Mouse (Mus musculus) olfactory bulb, adult 2 months (tissue): ENCODE data around the gene Serf1. TPM values are rescaled to one million over a fixed set of nuclear protein-coding genes. Genes with fewer than 3 reads are reported as not detected.

Experiments
- H3K27ac ChIP-seq: fragments of 200-500 bp; 2 replicates; pipeline ENCODE4 v1.5.1; 2012; ENCODE audit warnings: low read depth, low read length; ENCODE audit not compliant: insufficient read depth
- H3K4me1 ChIP-seq: fragments of 200-500 bp; 2 replicates; pipeline ENCODE4 v1.6.1; 2012; ENCODE audit warnings: low read length; ENCODE audit not compliant: control insufficient read depth, insufficient read depth
- H3K4me3 ChIP-seq: fragments of 200-500 bp; 2 replicates; pipeline ENCODE4 v1.5.1; 2012; ENCODE audit warnings: mild to moderate bottlenecking, low read depth, low read length, moderate library complexity; ENCODE audit not compliant: insufficient read depth
- CTCF ChIP-seq: fragments of 200-500 bp; IDR thresholded peaks from 2 replicates; pipeline ENCODE4 v1.5.1; 2012; ENCODE audit warnings: low read depth, mild to moderate bottlenecking, low read length, moderate library complexity; ENCODE audit not compliant: insufficient read depth
- POLR2A ChIP-seq: fragments of 200-500 bp; IDR thresholded peaks from 2 replicates; pipeline ENCODE4 v1.6.1; 2012; ENCODE audit warnings: mild to moderate bottlenecking, low read depth, low read length, moderate library complexity; ENCODE audit not compliant: insufficient read depth
- WGBS: fragments of 180-500 bp; shearing (Covaris S2); methylation state at CpG from one replicate; pipeline ENCODE4 v1.1.7; 2018; 5-methylcytosine and 5-hydroxymethylcytosine counted together
- polyA plus RNA-seq: library from polyadenylated mRNA; stranded (reverse); fragments of >200 nt; gene quantifications from 2 replicates; pipeline ENCODE4 v1.2.4, GENCODE M21; 2012; ENCODE audit warnings: low replicate concordance; ENCODE audit not compliant: missing spikeins, insufficient read depth, insufficient read length

Gene Serf1
- not detected in 2 replicates for polyA plus RNA-seq

DNA sequence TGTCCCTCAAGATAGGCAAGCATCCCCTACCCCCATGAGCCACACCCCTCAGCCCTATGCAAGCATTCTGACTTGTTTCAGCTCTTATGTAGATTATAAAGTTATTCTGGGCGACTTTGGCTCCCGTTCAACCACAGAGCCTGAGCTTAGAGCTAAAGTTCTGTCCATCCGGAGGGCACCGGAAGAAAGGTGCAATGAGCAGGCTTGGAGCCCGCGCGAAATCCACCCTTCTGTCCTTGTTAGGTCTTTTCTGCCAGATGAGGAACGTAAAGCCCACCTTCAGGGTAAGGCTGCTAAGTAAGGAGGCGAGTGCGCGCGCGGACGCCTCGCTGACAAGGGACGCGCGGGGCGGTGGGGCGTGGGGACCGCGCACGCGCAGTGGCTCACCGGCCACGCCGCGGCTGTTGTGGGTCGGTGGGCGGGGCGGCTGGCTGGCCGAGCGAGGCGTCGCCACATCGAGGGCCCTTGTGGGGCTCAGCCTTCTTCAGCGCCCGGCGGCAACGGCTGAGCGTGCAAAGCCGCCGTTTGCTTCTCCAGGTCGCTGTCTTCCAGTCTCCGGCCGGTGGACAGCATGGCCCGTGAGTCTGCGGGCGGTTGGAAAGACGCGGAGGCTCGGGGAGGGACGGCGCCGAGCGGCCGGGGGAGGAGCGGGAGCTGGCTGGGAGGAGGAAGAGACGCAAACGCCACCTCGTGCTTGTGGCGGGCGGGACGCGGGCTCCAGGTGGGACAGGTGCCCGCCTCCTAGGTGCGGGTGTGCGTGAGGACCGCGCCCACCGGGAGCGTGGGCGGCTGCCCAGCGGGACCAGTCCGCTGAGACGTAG lies at the start of gene Serf1:
Gene Serf1, plus strand, starts transcription at position 361 of the 821 bp plus-strand sequence.
- WGBS = under 1% methylated on average over 76 of the region's 76 CpGs
- Histone ChIP-seq H3K4me1 (peaks cover 5% of the 10 kb centered on the region), H3K27ac (no peak within 1 kb of the TSS), H3K4me3 (peak within 1 kb of the TSS; percentile 79)
- TF ChIP-seq CTCF (no peak), POLR2A (peak; percentile 69)

DNA sequence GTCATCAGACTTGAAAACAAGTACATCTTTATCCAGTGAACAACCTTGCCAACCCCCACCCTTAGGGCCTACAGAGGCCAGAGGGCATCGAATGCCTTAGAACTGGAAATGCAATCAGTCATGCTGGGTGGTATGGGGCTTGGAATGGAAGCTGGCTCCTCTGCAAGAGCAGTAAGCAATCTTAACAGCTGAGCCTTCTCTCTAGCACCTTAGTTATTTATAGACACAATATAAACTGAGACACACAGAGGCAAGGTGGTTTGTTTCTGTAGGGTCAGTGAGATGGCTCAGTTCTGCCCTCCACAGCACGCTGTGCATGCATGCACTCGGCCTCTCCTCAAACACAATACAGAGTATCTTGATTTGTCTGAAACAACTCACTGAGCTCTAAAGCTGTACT lies 43.9 kb upstream of the Serf1 start:
- TF ChIP-seq POLR2A = no peak
- TF ChIP-seq CTCF = no peak
- Histone ChIP-seq H3K4me3 (no peak overlapping the region), H3K27ac (no peak overlapping the region), H3K4me1 (no peaks in the 10 kb centered on the region)
- WGBS = 89% methylated on average over 3 of the region's 3 CpGs

DNA sequence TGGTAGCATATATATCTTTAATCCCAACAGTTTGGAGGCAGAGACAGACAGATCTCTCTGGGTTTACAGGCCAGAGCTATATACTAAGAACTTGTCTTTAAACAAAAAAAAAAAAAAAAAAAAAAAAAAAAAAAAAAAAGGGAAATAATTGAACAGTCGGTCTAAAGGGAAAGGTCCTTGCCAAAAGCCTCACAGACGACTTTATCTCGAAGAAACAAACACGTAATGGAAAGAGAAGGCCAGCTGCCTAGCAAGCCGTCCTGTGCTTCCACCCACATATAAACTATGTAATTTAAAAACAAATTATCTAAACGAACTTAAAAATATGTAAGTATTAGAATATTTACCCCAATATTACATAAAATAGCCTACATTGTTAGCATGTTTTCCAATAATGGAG lies 40.0 kb upstream of the Serf1 start:
- H3K27ac ChIP-seq = no peak overlapping the region
- no peak overlapping the region for H3K4me3 ChIP-seq
- 71% methylated on average over 6 of the region's 6 CpGs for WGBS
- TF ChIP-seq POLR2A = no peak
- no peak for TF ChIP-seq CTCF
- H3K4me1 ChIP-seq = no peaks in the 10 kb centered on the region

DNA sequence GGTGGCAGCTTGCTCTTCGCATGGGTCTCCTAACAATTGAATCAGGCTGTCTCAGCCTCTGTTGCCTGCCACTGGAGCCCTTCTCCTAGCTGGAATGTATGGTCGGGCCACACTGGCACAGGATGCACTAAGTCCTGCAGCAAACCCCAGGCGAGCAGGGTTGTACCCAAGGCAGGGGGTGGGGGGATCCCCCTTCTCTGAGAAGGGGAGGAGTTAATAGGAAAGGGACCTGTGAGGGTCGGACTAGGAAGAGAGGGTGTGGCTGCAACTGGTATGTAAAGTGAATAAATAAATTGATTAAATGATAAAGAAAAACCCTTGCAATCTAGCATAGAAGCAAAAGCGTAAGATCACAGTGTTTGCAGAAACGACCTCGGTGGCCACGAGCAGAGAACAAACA lies 36.3 kb upstream of the Serf1 start:
- no peak overlapping the region for H3K4me3 ChIP-seq
- TF ChIP-seq CTCF = no peak
- no peak for TF ChIP-seq POLR2A
- H3K4me1 ChIP-seq = no peaks in the 10 kb centered on the region
- 89% methylated on average over 8 of the region's 8 CpGs for WGBS
- no peak overlapping the region for H3K27ac ChIP-seq

DNA sequence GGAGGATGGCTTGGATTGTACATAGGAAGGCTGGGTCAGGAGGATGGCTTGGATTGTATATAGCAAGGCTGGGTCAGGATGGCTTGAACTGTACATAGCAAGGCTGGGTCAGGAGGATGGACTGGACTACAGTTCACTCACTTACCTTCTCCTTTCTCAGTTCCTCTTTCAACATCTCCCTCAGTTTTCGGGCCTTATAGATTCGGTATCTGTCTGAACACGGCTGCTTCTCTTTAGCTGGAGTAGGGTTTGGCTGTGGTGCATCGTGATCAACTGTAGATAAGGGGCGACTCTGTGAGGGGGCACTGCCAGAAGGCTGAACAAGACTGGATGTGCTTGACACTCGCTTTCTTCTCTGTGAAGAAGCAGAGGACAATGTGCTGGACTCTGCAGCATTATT lies 9.0 kb upstream of the Serf1 start:
- Histone ChIP-seq H3K27ac (no peak overlapping the region), H3K4me3 (no peak overlapping the region), H3K4me1 (0 out of 2 replicates have a peak, but pooled peaks cover 3% of the 10 kb centered on the region)
- no peak for TF ChIP-seq POLR2A
- WGBS = 88% methylated on average over 6 of the region's 6 CpGs

DNA sequence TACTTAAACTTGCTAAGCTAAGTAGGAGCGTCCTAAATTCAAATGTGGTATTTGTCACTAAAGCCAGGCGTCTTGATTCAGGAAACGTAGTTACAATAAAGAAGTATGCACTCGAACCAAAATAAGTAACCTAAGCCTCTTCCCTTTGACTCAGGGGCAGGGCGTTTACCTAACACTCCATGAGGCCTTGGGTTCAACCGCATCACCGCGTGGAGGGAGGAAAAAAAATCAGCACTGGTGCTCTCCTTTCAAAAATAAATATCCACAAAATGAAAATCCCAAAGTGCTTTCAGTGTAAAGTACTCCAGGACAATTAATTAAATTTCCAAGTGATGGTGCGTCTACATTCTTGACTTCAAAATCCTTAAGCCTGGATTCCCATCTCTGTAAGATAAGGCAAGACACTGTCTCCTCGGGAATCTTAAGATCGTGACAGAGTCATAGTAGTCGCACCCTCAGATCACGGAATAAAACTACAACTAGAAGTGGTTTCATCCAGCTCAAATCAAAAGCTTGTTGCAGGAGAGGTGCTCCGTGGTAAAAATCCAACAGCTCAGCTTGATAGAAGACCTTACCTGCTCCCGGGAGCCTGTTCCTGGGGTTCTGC lies 4.7 kb upstream of the Serf1 start:
- peaks cover 3% of the 10 kb centered on the region for H3K4me1 ChIP-seq
- H3K4me3 ChIP-seq = peak overlapping the region; percentile 82
- TF ChIP-seq CTCF (no peak), POLR2A (no peak)
- WGBS = 2% methylated on average over 15 of the region's 15 CpGs
- no peak overlapping the region for H3K27ac ChIP-seq

DNA sequence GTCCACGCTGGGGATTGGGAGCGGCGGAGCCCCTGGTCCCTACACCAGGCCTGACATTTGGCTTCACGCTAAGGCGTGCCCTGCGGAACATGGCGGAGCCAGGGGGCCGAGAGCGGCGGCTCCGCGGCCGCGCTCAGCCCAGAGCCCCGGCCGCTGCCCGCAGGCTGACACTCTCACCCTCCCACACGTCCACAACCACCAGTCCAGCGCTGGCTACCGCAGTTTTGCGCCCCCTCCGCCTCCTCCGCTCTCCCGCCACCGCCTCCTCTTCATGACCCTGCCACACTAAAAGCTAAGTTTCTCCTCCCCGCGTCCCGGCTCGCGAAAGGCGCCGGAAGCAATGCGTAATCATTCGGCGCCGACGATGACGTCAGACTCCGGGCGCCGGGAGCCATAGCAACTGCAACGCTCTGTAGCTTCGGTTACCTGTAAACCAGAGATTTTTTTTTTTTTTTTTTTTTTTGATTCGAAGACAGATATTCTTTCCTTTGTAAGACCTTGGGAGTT lies 4.0 kb upstream of the Serf1 start, which contains the start of gene Bdp1:
Gene Bdp1, minus strand, starts transcription at position 323 of the 507 bp plus-strand sequence.
- H3K4me1 ChIP-seq = peaks cover 8% of the 10 kb centered on the region
- WGBS = under 1% methylated on average over 40 of the region's 44 CpGs
- no peak within 1 kb of the TSS for H3K27ac ChIP-seq
- H3K4me3 ChIP-seq = peak within 1 kb of the TSS; percentile 82
- no peak for TF ChIP-seq CTCF
- peak; percentile 71 for TF ChIP-seq POLR2A

DNA sequence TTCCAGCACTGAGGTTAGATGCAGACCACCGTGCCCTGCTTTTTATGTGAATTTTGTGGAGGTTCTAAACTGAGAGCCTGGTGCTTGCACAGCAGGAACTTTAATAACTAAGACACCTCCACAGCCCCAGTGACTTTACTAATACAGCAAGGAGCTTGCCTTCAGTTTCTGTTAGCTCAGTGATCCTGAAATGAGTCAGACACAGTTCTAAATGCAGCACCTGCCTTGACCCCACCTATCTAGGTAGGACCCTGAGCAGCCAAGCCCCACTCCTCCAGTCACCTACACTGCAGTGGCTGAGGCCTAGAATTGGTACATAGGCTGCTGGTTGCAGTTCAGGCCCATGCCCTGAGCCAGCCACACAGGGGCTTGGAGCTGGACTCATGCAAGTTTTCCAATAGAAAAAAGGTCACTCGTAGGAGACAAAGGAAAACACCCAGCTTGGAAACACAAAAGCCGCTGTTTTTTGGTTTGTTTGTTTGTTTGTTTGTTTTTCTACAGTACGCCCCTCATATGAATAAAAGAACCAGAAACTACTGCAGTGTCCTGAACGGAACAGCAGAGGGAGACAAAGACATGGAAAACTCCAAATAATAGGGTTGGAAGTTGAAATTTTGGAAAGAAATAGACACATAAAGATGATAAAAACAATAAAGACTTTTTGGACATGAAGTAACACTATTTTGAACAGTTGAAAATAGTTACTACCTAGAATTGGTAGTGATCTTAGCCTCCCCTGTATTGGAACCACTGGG lies 4.6 kb downstream of the Serf1 start:
- peaks cover 5% of the 10 kb centered on the region for H3K4me1 ChIP-seq
- TF ChIP-seq CTCF = no peak
- no peak for TF ChIP-seq POLR2A
- H3K27ac ChIP-seq = no peak overlapping the region
- 32% methylated on average over 5 of the region's 5 CpGs for WGBS
- H3K4me3 ChIP-seq = no peak overlapping the region
